Mouse (Mus musculus): Measurements from ENCODE around the gene Dusp11. TPM values are rescaled to one million over a fixed set of nuclear protein-coding genes. Genes with fewer than 3 reads are reported as not detected.
"Not testable (repeated sequence)": the region's sequence is repeated elsewhere in the genome, so short reads cannot be mapped to it uniquely, and the experiment has no call there.

Dusp11 gene
- total RNA-seq, 2 experiments from 2014 or later = 34.9 TPM

GRCm38 (mm10) chr6:85936508-85937465 lies 24.7 kb downstream of the Dusp11 start:
- peak; percentile 86 for DNase-seq

GRCm38 (mm10) chr6:85935646-85936045 lies 25.8 kb downstream of the Dusp11 start:
- DNase-seq = no peak

- no peak for DNase-seq
Measured at GRCm38 (mm10) chr6:85934047-85934446, 27.4 kb downstream of the Dusp11 start.

- DNase-seq = no peak
Measured at GRCm38 (mm10) chr6:85929312-85929711, 32.2 kb downstream of the Dusp11 start.

GRCm38 (mm10) chr6:85927476-85928464 lies 33.7 kb downstream of the Dusp11 start:
- no peak for DNase-seq

GRCm38 (mm10) chr6:85926709-85927108 lies 34.8 kb downstream of the Dusp11 start:
- DNase-seq = no peak

GRCm38 (mm10) chr6:85923643-85924042 lies 37.8 kb downstream of the Dusp11 start:
- DNase-seq = no peak

GRCm38 (mm10) chr6:85919401-85919800 lies 42.1 kb downstream of the Dusp11 start:
- no peak for DNase-seq

- not testable (repeated sequence) for DNase-seq
Measured at GRCm38 (mm10) chr6:85918341-85918740, 43.1 kb downstream of the Dusp11 start.

GRCm38 (mm10) chr6:85916596-85916995 lies 44.9 kb downstream of the Dusp11 start:
- DNase-seq = no peak

- peak; percentile 87 for DNase-seq
Measured at GRCm38 (mm10) chr6:85915539-85916513, 45.6 kb downstream of the Dusp11 start, which contains the start of gene Nat8f1. Nat8f1 (minus strand) TSS chr6:85915687.

GRCm38 (mm10) chr6:85915141-85915538 lies 46.3 kb downstream of the Dusp11 start:
- DNase-seq = no peak

- DNase-seq = no peak
Measured at GRCm38 (mm10) chr6:85911587-85911986, 49.9 kb downstream of the Dusp11 start, which contains the start of gene Tprkb. Tprkb (plus strand) TSS chr6:85911865.

- no peak for DNase-seq
Measured at GRCm38 (mm10) chr6:85909704-85910103, 51.8 kb downstream of the Dusp11 start.

GRCm38 (mm10) chr6:85908341-85908740 lies 53.1 kb downstream of the Dusp11 start:
- DNase-seq = no peak

- peak; percentile 48 for DNase-seq
Measured at GRCm38 (mm10) chr6:85906911-85907351, 54.5 kb downstream of the Dusp11 start.

GRCm38 (mm10) chr6:85904642-85905061 lies 56.8 kb downstream of the Dusp11 start, which contains the start of gene Nat8f4:
Nat8f4 (minus strand) TSS chr6:85904884.
- DNase-seq = peak; percentile 61

GRCm38 (mm10) chr6:85902303-85902702 lies 59.2 kb downstream of the Dusp11 start:
- DNase-seq = no peak

GRCm38 (mm10) chr6:85898596-85899475 lies 62.6 kb downstream of the Dusp11 start:
- not testable (repeated sequence) for DNase-seq

Measured in gastrocnemius, postnatal 25 days (tissue).